Mouse (Mus musculus) left cerebral cortex, postnatal 25 days (tissue): ENCODE data around the gene Lpcat3. TPM values are rescaled to one million over a fixed set of nuclear protein-coding genes. Genes with fewer than 3 reads are reported as not detected.

Source experiments
- DNase-seq, 2 experiments: peaks; one replicate each; pipeline ENCODE4 v3.0.0; 2022; ENCODE audit warnings: low spot score in 2 of 2, mixed read lengths in 1 of 2
- intact Hi-C: fragments of 180-260 bp; cut with DNase I; formaldehyde crosslinking; loops from one replicate; pipeline ENCODE4 v1.15.1; 2025
- microRNA-seq, 2 experiments: library from miRNA; unstranded; fragments of <30 nt; microRNA quantifications; one replicate each; pipeline ENCODE4 v1.2.0; 2022
- total RNA-seq, 2 experiments: library from RNA; stranded (reverse); gene quantifications; 2 replicates each; pipeline ENCODE4 v1.2.3; 2021

The Lpcat3 gene
- total RNA-seq, 2 experiments from 2014 or later = 22.4 to 31.2 TPM

DNA sequence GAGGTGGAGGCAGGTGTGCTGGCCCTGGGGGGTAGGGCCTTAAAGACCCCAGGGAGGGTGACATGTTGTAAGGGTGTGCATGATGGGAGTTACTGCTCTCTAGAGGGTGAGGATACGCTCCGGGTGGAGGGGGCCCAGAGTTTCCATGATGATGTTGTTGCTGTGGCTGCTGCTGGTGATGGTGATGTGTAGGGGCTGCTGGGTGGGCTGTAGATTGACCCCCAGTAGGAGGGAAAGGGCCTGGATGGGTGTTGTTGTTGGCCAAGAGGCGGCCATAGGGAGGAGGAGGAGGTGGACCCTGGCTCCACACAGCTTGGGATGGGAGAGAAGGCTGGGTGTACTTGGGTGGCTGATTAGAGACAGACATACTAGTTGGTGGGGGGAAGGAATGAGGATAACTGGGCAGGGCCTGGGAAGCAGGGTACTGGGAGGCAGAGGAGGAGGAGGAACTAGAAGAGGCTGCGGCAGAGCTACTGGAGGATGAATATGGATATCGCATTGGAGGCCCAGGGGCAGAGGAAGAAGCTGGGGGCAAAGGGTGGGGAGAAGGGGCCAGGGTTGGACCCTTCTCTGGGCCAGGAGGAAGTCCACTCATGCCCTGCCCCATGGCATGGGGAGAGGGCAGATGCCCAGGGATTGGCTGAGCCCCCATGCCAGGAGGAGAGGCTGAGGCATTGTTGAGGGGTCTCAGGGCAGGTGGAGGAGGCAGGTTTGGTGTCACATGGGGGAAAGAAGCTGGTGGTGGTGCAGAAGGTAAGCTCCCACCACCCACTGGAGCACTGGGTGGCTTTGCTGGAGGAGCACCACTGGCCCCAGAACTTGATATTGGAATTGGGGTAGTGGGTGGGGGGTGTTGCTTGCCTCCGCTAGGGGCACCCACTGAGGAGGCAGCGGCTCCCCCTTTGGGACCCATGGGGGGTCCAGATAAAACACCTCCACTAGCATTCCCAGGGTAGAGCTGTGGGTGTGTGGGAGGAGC is 84.1 kb downstream of the Lpcat3 start:
- no peak for DNase-seq
- intact Hi-C loops = no loop called here

- DNase-seq = no peak
- intact Hi-C loops = no loop called here
Measured at GRCm38 (mm10) chr6:124750405-124750804, 87.6 kb downstream of the Lpcat3 start.

GRCm38 (mm10) chr6:124753861-124754260 is 91.0 kb downstream of the Lpcat3 start:
- intact Hi-C loops = no loop called here
- DNase-seq = no peak

Small RNAs within 50 kb of the gene (microRNA-seq; reads per million reads assigned to microRNA genes)
- gene Mir141 (0 to 1.2 reads per million in 2 experiments), gene Mir200c (12.4 to 15.8 reads per million in 2 experiments)

Other genes starting within 250 kb of the Lpcat3 start
- 10 to 100 TPM; 64.8 to 73.3 TPM for gene Pex5, start 248.0 kb upstream of the Lpcat3 start, total RNA-seq
- 100 to 1,000 TPM; 384 to 400 TPM for gene Clstn3, start 198.2 kb upstream of the Lpcat3 start, total RNA-seq
- under 1 TPM; 0.11 to 0.32 TPM for gene C1rl, start 169.9 kb upstream of the Lpcat3 start, total RNA-seq
- gene C1ra, start 150.6 kb upstream of the Lpcat3 start, total RNA-seq = 1 to 10 TPM; 1.1 TPM
- 1 to 10 TPM; 1.4 to 1.5 TPM for gene C1s1, start 120.7 kb upstream of the Lpcat3 start, total RNA-seq
- under 1 TPM in 1 of 2 experiments, not detected in 1; 0.28 TPM for gene C1rb, start 92.7 kb upstream of the Lpcat3 start, total RNA-seq
- under 1 TPM; 0.14 to 0.16 TPM for gene C1s2, start 26.9 kb upstream of the Lpcat3 start, total RNA-seq
- gene Emg1, start 49.2 kb downstream of the Lpcat3 start, total RNA-seq = 10 to 100 TPM; 42.9 to 48.8 TPM
- gene Phb2, start 49.3 kb downstream of the Lpcat3 start, total RNA-seq = 100 to 1,000 TPM; 112 to 120 TPM
- 1 to 10 TPM; 3.1 to 4.5 TPM for gene Ptpn6, start 75.7 kb downstream of the Lpcat3 start, total RNA-seq
- 100 to 1,000 TPM; 315 to 349 TPM for gene Grcc10, start 78.3 kb downstream of the Lpcat3 start, total RNA-seq
- gene Gm45234, start 93.0 kb downstream of the Lpcat3 start, total RNA-seq = not detected
- gene Atn1, start 93.5 kb downstream of the Lpcat3 start, total RNA-seq = 100 to 1,000 TPM; 154 to 162 TPM
- gene Eno2, start 106.6 kb downstream of the Lpcat3 start, total RNA-seq = 1,000 to 10,000 TPM in 1 of 2 experiments, 100 to 1,000 TPM in 1; 999 to 1,002 TPM
- 1 to 10 TPM; 1.5 to 1.9 TPM for gene Lrrc23, start 116.7 kb downstream of the Lpcat3 start, total RNA-seq
- gene Spsb2, start 145.6 kb downstream of the Lpcat3 start, total RNA-seq = 1 to 10 TPM; 4.4 to 5.2 TPM
- gene Tpi1, start 151.3 kb downstream of the Lpcat3 start, total RNA-seq = 100 to 1,000 TPM; 739 to 808 TPM
- gene Usp5, start 166.5 kb downstream of the Lpcat3 start, total RNA-seq = 100 to 1,000 TPM; 176 to 177 TPM
- 1 to 10 TPM in 1 of 2 experiments, under 1 TPM in 1; 0.50 to 1.1 TPM for gene Cdca3, start 166.5 kb downstream of the Lpcat3 start, total RNA-seq
- under 1 TPM in 1 of 2 experiments, not detected in 1; 0.18 TPM for gene Gnb3, start 177.2 kb downstream of the Lpcat3 start, total RNA-seq
- 10 to 100 TPM; 21.9 to 25.7 TPM for gene P3h3, start 194.7 kb downstream of the Lpcat3 start, total RNA-seq
- 100 to 1,000 TPM; 207 to 229 TPM for gene Gpr162, start 201.0 kb downstream of the Lpcat3 start, total RNA-seq
- gene Cd4, start 225.2 kb downstream of the Lpcat3 start, total RNA-seq = 1 to 10 TPM; 2.8 to 8.7 TPM
- gene Lag3, start 248.7 kb downstream of the Lpcat3 start, total RNA-seq = 1 to 10 TPM; 2.9 to 3.6 TPM